Comparison of ENCODE assay signal across 12 mouse cellular contexts in genomic region chr15:87369836-87370235, GRCm38 (mm10).
"Had no signal": no experiment of that assay in that cellular context is flagged by ENCODE, and none has a peak within 500 bp of the region (broad histone marks: within the 10 kb centered on the region; RNA-seq: fewer than 3 reads in every experiment).

No protein-coding gene starts in this region.

- DNase-seq: retina, postnatal 1 day; right cerebral cortex, adult 18-20 months; right cerebral cortex, postnatal 14 days; right cerebral cortex, postnatal 25 days; right cerebral cortex, postnatal 4 days; spleen, adult 18-20 months; thymus, adult 18-20 months; thymus, adult 2 months; thymus, postnatal 14 days; thymus, postnatal 25 days; thymus, postnatal 36 days; thymus, postnatal 4 days had no signal
